In the genomic region with DNA sequence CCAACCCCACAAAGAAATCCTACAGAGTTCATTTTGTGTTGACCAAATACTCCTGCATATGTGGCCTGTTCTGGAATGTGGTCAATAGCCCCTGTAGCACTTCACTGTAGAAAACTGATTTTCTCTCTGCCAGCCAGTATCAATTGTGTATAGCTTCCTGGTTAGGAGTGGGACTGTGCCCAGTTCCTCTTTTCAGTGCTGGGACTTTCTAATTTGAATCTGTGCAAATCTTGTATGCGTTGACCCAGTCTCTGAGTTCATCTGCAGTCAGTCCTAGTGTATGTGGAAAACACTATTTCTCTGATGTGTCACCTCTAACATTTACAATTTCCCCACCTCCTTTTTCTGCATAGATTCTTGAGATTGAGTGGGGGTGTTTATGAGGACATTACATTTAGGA, we compare ENCODE assay signal across 25 mouse cellular contexts.
"Had no signal": no experiment of that assay in that cellular context is flagged by ENCODE, and none has a peak within 500 bp of the region (broad histone marks: within the 10 kb centered on the region; RNA-seq: fewer than 3 reads in every experiment).

No protein-coding gene starts in this region.

- H3K27ac ChIP-seq: embryonic facial prominence, embryonic 10.5 days; embryonic facial prominence, embryonic 12.5 days; embryonic facial prominence, embryonic 13.5 days; embryonic facial prominence, embryonic 15.5 days; forebrain, embryonic 10.5 days; forebrain, embryonic 12.5 days; forebrain, embryonic 13.5 days; forebrain, embryonic 15.5 days; gastrocnemius, adult 2 months; heart, adult 2 months had no signal

- DNase-seq: cerebellum, adult 9-10 months; cerebellum, adult 9-11 months; cerebellum, postnatal 10 days; cerebellum, postnatal 14 days; cerebellum, postnatal 25 days; cerebellum, postnatal 36 days; embryo, embryonic 11 days; forebrain, postnatal 0 days; gastrocnemius, adult 2 months; gastrocnemius, postnatal 10 days; gastrocnemius, postnatal 14 days; gastrocnemius, postnatal 25 days; gastrocnemius, postnatal 36 days; heart, adult 11 months; heart, adult 18-20 months; heart, adult 2 months had no signal

- H3K4me3 ChIP-seq: embryonic facial prominence, embryonic 10.5 days; embryonic facial prominence, embryonic 12.5 days; embryonic facial prominence, embryonic 13.5 days; embryonic facial prominence, embryonic 15.5 days; erythroblast, embryonic 14.5 days; forebrain, embryonic 10.5 days; forebrain, embryonic 12.5 days; forebrain, embryonic 13.5 days; forebrain, embryonic 15.5 days; gastrocnemius, adult 2 months; heart, adult 2 months had no signal

- H3K9me3 ChIP-seq: embryonic facial prominence, embryonic 10.5 days; embryonic facial prominence, embryonic 12.5 days; embryonic facial prominence, embryonic 13.5 days; embryonic facial prominence, embryonic 15.5 days; forebrain, embryonic 10.5 days; forebrain, embryonic 12.5 days; forebrain, embryonic 13.5 days; forebrain, embryonic 15.5 days had no signal

- H3K4me2 ChIP-seq: embryonic facial prominence, embryonic 12.5 days; embryonic facial prominence, embryonic 13.5 days; embryonic facial prominence, embryonic 15.5 days; forebrain, embryonic 12.5 days; forebrain, embryonic 13.5 days; forebrain, embryonic 15.5 days had no signal

- H3K9ac ChIP-seq: embryonic facial prominence, embryonic 12.5 days; embryonic facial prominence, embryonic 13.5 days; embryonic facial prominence, embryonic 15.5 days; forebrain, embryonic 12.5 days; forebrain, embryonic 13.5 days; forebrain, embryonic 15.5 days; forebrain, postnatal 0 days had no signal

- H3K27me3 ChIP-seq: embryonic facial prominence, embryonic 12.5 days; embryonic facial prominence, embryonic 13.5 days; embryonic facial prominence, embryonic 15.5 days; forebrain, embryonic 12.5 days; forebrain, embryonic 13.5 days; forebrain, embryonic 15.5 days had no signal

- H3K4me1 ChIP-seq: embryonic facial prominence, embryonic 10.5 days; embryonic facial prominence, embryonic 12.5 days; embryonic facial prominence, embryonic 13.5 days; embryonic facial prominence, embryonic 15.5 days; forebrain, embryonic 10.5 days; forebrain, embryonic 12.5 days; forebrain, embryonic 13.5 days had no signal

- H3K36me3 ChIP-seq: embryonic facial prominence, embryonic 10.5 days; embryonic facial prominence, embryonic 12.5 days; embryonic facial prominence, embryonic 13.5 days; embryonic facial prominence, embryonic 15.5 days; forebrain, embryonic 10.5 days; forebrain, embryonic 12.5 days; forebrain, embryonic 15.5 days had no signal
